Mouse (Mus musculus): Measurements from ENCODE around the gene Atp4b. TPM values are rescaled to one million over a fixed set of nuclear protein-coding genes. Genes with fewer than 3 reads are reported as not detected.

The Atp4b gene
- total RNA-seq (2021) = not detected
- long read RNA-seq, experiment 1 = 0 reads
- long read RNA-seq, experiment 2 = 0 reads

- DNase-seq (ENCODE audit: extremely low spot score in 1 of 2, low spot score in 2 of 2) = no peak
- Histone ChIP-seq H3K27ac (no peak within 1 kb of the TSS), H3K4me3 (no peak within 1 kb of the TSS)
- intact Hi-C loops (cut with DNase I) = no loop called here
- no peak for TF ChIP-seq CTCF (IDR thresholded peaks at IDR 0.05)
Measured at GRCm38 (mm10) chr8:13396725-13397124, at the start of gene Atp4b. Gene Atp4b (minus strand): TSS chr8:13396825.

GRCm38 (mm10) chr8:13442152-13442551, 45.5 kb upstream of the Atp4b start:
- no peak for DNase-seq (ENCODE audit: extremely low spot score in 1 of 2, low spot score in 2 of 2)
- H3K4me3 ChIP-seq = no peak overlapping the region
- TF ChIP-seq CTCF (IDR thresholded peaks at IDR 0.05) = no peak
- intact Hi-C loops (cut with DNase I) = no loop called here
- no peak overlapping the region for H3K27ac ChIP-seq

- intact Hi-C loops (cut with DNase I) = no loop called here
Measured at GRCm38 (mm10) chr8:13437531-13437930, 40.9 kb upstream of the Atp4b start.

GRCm38 (mm10) chr8:13436052-13436451, 39.4 kb upstream of the Atp4b start:
- Histone ChIP-seq H3K27ac (no peak overlapping the region), H3K4me3 (no peak overlapping the region)
- no peak for DNase-seq (ENCODE audit: extremely low spot score in 1 of 2, low spot score in 2 of 2)
- intact Hi-C loops (cut with DNase I) = no loop called here
- no peak for TF ChIP-seq CTCF (IDR thresholded peaks at IDR 0.05)

More at GRCm38 (mm10) chr8:13437531-13437930, 40.9 kb upstream of the Atp4b start:
- DNase-seq (ENCODE audit: extremely low spot score in 1 of 2, low spot score in 2 of 2) = no peak
- H3K4me3 ChIP-seq = no peak overlapping the region
- H3K27ac ChIP-seq = no peak overlapping the region
- TF ChIP-seq CTCF (IDR thresholded peaks at IDR 0.05) = no peak

GRCm38 (mm10) chr8:13434889-13435288, 38.3 kb upstream of the Atp4b start, which contains the start of gene Tmem255b:
Gene Tmem255b (plus strand): TSS chr8:13435189.
- no peak for DNase-seq (ENCODE audit: extremely low spot score in 1 of 2, low spot score in 2 of 2)
- Histone ChIP-seq H3K27ac (no peak within 1 kb of the TSS), H3K4me3 (0 out of 2 replicates have a peak within 1 kb of the TSS, but pooled peaks have one; percentile 7)
- TF ChIP-seq CTCF (IDR thresholded peaks at IDR 0.05) = no peak
- intact Hi-C loops (cut with DNase I) = no loop called here

GRCm38 (mm10) chr8:13433130-13433529, 36.5 kb upstream of the Atp4b start:
- Histone ChIP-seq H3K27ac (no peak overlapping the region), H3K4me3 (no peak overlapping the region)
- intact Hi-C loops (cut with DNase I) = no loop called here
- DNase-seq (ENCODE audit: extremely low spot score in 1 of 2, low spot score in 2 of 2) = no peak
- TF ChIP-seq CTCF (IDR thresholded peaks at IDR 0.05) = no peak

GRCm38 (mm10) chr8:13430866-13431265, 34.2 kb upstream of the Atp4b start:
- intact Hi-C loops (cut with DNase I) = loop anchor here (2.0 kb wide), 1 partner anchor 14 kb away; no protein-coding TSS in a partner anchor
- H3K4me3 ChIP-seq = no peak overlapping the region
- no peak overlapping the region for H3K27ac ChIP-seq
- no peak for TF ChIP-seq CTCF (IDR thresholded peaks at IDR 0.05)
- DNase-seq (ENCODE audit: extremely low spot score in 1 of 2, low spot score in 2 of 2) = no peak

- intact Hi-C loops (cut with DNase I) = loop anchor here (2.0 kb wide), 1 partner anchor 14 kb away; no protein-coding TSS in a partner anchor
- no peak for TF ChIP-seq CTCF (IDR thresholded peaks at IDR 0.05)
- no peak overlapping the region for H3K4me3 ChIP-seq
- no peak for DNase-seq (ENCODE audit: extremely low spot score in 1 of 2, low spot score in 2 of 2)
- H3K27ac ChIP-seq = no peak overlapping the region
Measured at GRCm38 (mm10) chr8:13430412-13430811, 33.8 kb upstream of the Atp4b start.

GRCm38 (mm10) chr8:13428156-13428555, 31.5 kb upstream of the Atp4b start:
- TF ChIP-seq CTCF (IDR thresholded peaks at IDR 0.05) = no peak

GRCm38 (mm10) chr8:13427351-13427750, 30.7 kb upstream of the Atp4b start:
- H3K27ac ChIP-seq = no peak overlapping the region
- intact Hi-C loops (cut with DNase I) = no loop called here
- DNase-seq (ENCODE audit: extremely low spot score in 1 of 2, low spot score in 2 of 2) = no peak
- no peak overlapping the region for H3K4me3 ChIP-seq
- no peak for TF ChIP-seq CTCF (IDR thresholded peaks at IDR 0.05)

More at GRCm38 (mm10) chr8:13428156-13428555, 31.5 kb upstream of the Atp4b start:
- H3K27ac ChIP-seq = no peak overlapping the region
- no peak for DNase-seq (ENCODE audit: extremely low spot score in 1 of 2, low spot score in 2 of 2)
- no peak overlapping the region for H3K4me3 ChIP-seq
- intact Hi-C loops (cut with DNase I) = no loop called here

GRCm38 (mm10) chr8:13420970-13421369, 24.3 kb upstream of the Atp4b start:
- intact Hi-C loops (cut with DNase I) = no loop called here
- Histone ChIP-seq H3K27ac (no peak overlapping the region), H3K4me3 (no peak overlapping the region)
- peak; percentile 15 to 22 for DNase-seq (ENCODE audit: extremely low spot score in 1 of 2, low spot score in 2 of 2)
- TF ChIP-seq CTCF (IDR thresholded peaks at IDR 0.05) = no peak

GRCm38 (mm10) chr8:13419111-13419639, 22.6 kb upstream of the Atp4b start:
- Histone ChIP-seq H3K4me3 (no peak overlapping the region), H3K27ac (no peak overlapping the region)
- DNase-seq (ENCODE audit: extremely low spot score in 1 of 2, low spot score in 2 of 2) = no peak
- no peak for TF ChIP-seq CTCF (IDR thresholded peaks at IDR 0.05)
- intact Hi-C loops (cut with DNase I) = no loop called here

GRCm38 (mm10) chr8:13415879-13416278, 19.3 kb upstream of the Atp4b start:
- TF ChIP-seq CTCF (IDR thresholded peaks at IDR 0.05) = no peak
- DNase-seq (ENCODE audit: extremely low spot score in 1 of 2, low spot score in 2 of 2) = peak in 1 of 2 experiments; percentile 19
- intact Hi-C loops (cut with DNase I) = no loop called here

More at GRCm38 (mm10) chr8:13415879-13416278, 19.3 kb upstream of the Atp4b start:
- no peak overlapping the region for H3K27ac ChIP-seq
- no peak overlapping the region for H3K4me3 ChIP-seq

Measured in left cerebral cortex, adult 2 months (tissue).